Mouse (Mus musculus) limb, embryonic 13.5 days (tissue): ENCODE measurements around the gene Dcdc2a. TPM values are rescaled to one million over a fixed set of nuclear protein-coding genes. Genes with fewer than 3 reads are reported as not detected.

Source experiments
- ATAC-seq: fragments of 200-750 bp; cut with Nextera tagmentation; 2 replicates; pipeline ENCODE4 v1.8.0; 2017; ENCODE audit warnings: low read depth, moderate number of reproducible peaks, moderate TSS enrichment; ENCODE audit not compliant: low FRiP score
- H3K27ac ChIP-seq: fragments of 300-500 bp; sonication (generic); 2 replicates; pipeline ENCODE4 v1.5.1; 2015; ENCODE audit warnings: inconsistent platforms, mild to moderate bottlenecking, moderate library complexity
- H3K27me3 ChIP-seq: fragments of 300-500 bp; sonication (generic); 2 replicates; pipeline ENCODE4 v1.6.1; 2015; ENCODE audit warnings: mild to moderate bottlenecking, inconsistent platforms
- H3K36me3 ChIP-seq: fragments of 300-500 bp; sonication (generic); 2 replicates; pipeline ENCODE4 v1.6.1; 2015; ENCODE audit warnings: inconsistent platforms, mild to moderate bottlenecking, moderate library complexity
- H3K4me1 ChIP-seq: fragments of 300-500 bp; sonication (generic); 2 replicates; pipeline ENCODE4 v1.6.1; 2015; ENCODE audit warnings: inconsistent platforms
- H3K4me2 ChIP-seq: fragments of 300-500 bp; sonication (generic); replicated peaks from 2 replicates; pipeline ENCODE4 v1.6.1; 2015; ENCODE audit warnings: inconsistent platforms, mild to moderate bottlenecking, moderate library complexity
- H3K4me3 ChIP-seq: fragments of 300-500 bp; sonication (generic); 2 replicates; pipeline ENCODE4 v1.5.1; 2015; ENCODE audit warnings: moderate library complexity, mild to moderate bottlenecking, inconsistent platforms
- H3K9ac ChIP-seq: fragments of 300-500 bp; sonication (generic); 2 replicates; pipeline ENCODE4 v1.6.1; 2015; ENCODE audit warnings: mild to moderate bottlenecking, inconsistent platforms
- H3K9me3 ChIP-seq: fragments of 300-500 bp; sonication (generic); 2 replicates; pipeline ENCODE4 v1.6.1; 2016; ENCODE audit warnings: inconsistent platforms
- WGBS: fragments of 180-500 bp; shearing (Covaris S2); methylation state at CpG from one replicate; pipeline ENCODE4 v1.1.7; 2015; 5-methylcytosine and 5-hydroxymethylcytosine counted together
- polyA plus RNA-seq: library from polyadenylated mRNA; unstranded; fragments of >200 nt; fragmentation: Nextera tagmentation; extraction: Ambion mirVana; gene quantifications from 2 replicates; pipeline ENCODE4 v1.2.1, GENCODE M21; 2015

Gene Dcdc2a
- polyA plus RNA-seq, result 2.0 and 2.2 TPM in 2 replicates

- Histone ChIP-seq H3K9me3 (peaks cover 11% of the 10 kb centered on the region; the same call in 1 of the 2 replicates), H3K36me3 (no peaks in the 10 kb centered on the region), H3K27ac (no peak within 1 kb of the TSS), H3K27me3 (peaks cover 55% of the 10 kb centered on the region), H3K4me1 (peaks cover 19% of the 10 kb centered on the region), H3K4me3 (peak within 1 kb of the TSS; percentile 53), H3K9ac (peak within 1 kb of the TSS; percentile 56), H3K4me2 (peak within 1 kb of the TSS; percentile 94)
- peak; percentile 57; the same call in 1 of the 2 replicates for ATAC-seq
- 2% methylated on average over 63 of the region's 63 CpGs for WGBS
These were observed at the start of gene Dcdc2a for GRCm38 (mm10) chr13:25055873-25056667. Gene Dcdc2a (plus strand): TSS chr13:25056004.

- no peak for ATAC-seq
These were observed 48.7 kb upstream of the Dcdc2a start for GRCm38 (mm10) chr13:25007115-25007514.

DNA sequence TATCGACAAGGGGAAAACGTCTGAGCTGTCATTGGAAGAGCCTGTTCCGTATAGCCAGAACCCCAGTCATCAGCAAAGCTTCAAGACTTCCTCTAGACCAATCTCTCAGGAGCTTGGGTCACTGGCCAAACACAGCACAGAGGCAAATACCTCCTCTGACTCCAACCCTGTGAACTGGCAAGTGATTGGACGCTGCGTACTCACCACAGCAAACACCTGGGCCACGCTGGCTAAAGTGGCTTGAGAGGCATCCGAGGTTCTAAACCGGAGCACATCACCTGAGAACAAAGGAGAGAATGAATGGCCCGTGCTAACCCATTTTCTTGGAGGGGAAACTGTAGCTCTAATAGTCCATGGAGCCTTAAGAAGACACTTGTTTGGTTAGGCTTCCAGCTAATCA, 37.5 kb upstream of the Dcdc2a start:
- Histone ChIP-seq H3K4me3 (peak overlapping the region; percentile 75), H3K9me3 (no peaks in the 10 kb centered on the region), H3K27me3 (0 out of 2 replicates have a peak, but pooled peaks cover 2% of the 10 kb centered on the region), H3K27ac (no peak overlapping the region), H3K36me3 (0 out of 2 replicates have a peak, but pooled peaks cover 7% of the 10 kb centered on the region), H3K4me2 (peak overlapping the region; percentile 74), H3K4me1 (peaks cover 18% of the 10 kb centered on the region), H3K9ac (peak overlapping the region; percentile 25; the same call in 1 of the 2 replicates)
- ATAC-seq, result no peak
- WGBS, result 93% methylated on average over 9 of the region's 9 CpGs

More at GRCm38 (mm10) chr13:25007115-25007514, 48.7 kb upstream of the Dcdc2a start:
- WGBS, result 85% methylated on average over 8 of the region's 8 CpGs
- H3K27me3 ChIP-seq, result no peaks in the 10 kb centered on the region
- H3K36me3 ChIP-seq, result peaks cover 34% of the 10 kb centered on the region
- H3K4me2 ChIP-seq, result no peak overlapping the region
- H3K4me1 ChIP-seq, result no peaks in the 10 kb centered on the region
- no peak overlapping the region for H3K9ac ChIP-seq
- H3K27ac ChIP-seq, result no peak overlapping the region
- no peak overlapping the region for H3K4me3 ChIP-seq
- no peaks in the 10 kb centered on the region for H3K9me3 ChIP-seq

DNA sequence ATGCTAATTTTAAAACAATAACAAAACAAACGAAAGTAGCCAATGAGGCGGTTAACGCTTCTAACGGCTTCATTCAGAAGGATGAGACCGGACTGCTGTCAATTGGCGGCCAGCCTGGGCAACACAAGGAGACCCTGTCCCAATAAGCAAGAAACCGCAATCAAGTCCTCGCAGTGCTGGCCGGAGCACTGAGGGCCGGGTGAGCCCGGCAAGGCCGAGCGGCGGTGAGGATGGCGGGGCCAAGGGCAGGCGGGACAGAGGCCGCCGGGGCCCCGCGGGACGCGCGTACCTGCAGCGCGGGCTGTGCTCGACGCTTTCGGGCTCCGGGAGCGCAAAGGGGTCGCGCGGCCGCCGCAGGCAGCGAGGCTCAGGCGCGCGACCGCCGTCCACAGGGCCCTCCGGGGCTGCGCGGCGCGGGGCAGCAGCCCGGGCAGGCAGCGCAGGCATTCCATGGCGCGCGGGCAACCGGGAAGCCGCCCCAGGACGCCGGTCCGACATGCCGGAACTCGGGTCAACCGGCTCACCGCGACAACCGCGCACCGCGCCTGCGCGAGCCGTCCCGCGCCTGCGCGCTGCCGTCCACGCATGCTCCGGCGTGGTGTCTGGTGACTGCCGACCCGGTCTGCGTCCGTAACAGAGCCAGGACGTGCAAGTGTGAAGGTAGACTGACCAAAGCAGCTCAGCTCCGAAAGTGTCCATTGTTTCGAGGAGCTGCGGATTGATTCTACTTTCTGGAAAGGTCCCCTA, 35.8 kb upstream of the Dcdc2a start, which contains the start of gene Mrs2:
Gene Mrs2 (minus strand): TSS at position 587 of the 747 bp plus-strand sequence.
- WGBS, result under 1% methylated on average over 67 of the region's 84 CpGs
- ATAC-seq, result peak; percentile 92
- Histone ChIP-seq H3K27me3 (0 out of 2 replicates have a peak, but pooled peaks cover 2% of the 10 kb centered on the region), H3K27ac (peak within 1 kb of the TSS; percentile 67), H3K4me2 (peak within 1 kb of the TSS; percentile 74), H3K9me3 (no peaks in the 10 kb centered on the region), H3K36me3 (0 out of 2 replicates have a peak, but pooled peaks cover 7% of the 10 kb centered on the region), H3K4me3 (peak within 1 kb of the TSS; percentile 75), H3K4me1 (peaks cover 18% of the 10 kb centered on the region), H3K9ac (peak within 1 kb of the TSS; percentile 91)

DNA sequence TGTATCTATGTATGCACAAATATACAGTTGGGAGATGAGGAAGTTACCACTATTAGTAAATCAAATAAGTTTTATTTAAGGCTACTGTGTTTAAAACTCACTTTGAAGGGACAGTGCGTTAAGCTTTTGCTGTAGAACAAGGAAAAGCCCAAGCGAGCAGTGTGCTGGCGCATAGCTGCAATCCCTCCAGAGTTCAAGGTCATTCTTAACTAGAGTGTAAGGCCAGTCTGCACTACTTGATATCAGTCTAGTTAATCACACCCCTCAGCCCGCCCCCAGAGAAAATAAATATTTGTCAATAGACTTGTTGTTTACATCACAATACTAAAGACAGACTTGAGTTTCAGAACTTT, 35.3 kb upstream of the Dcdc2a start:
- peaks cover 18% of the 10 kb centered on the region for H3K4me1 ChIP-seq
- WGBS, result 61% methylated on average over 4 of the region's 4 CpGs
- H3K27me3 ChIP-seq, result 0 out of 2 replicates have a peak, but pooled peaks cover 2% of the 10 kb centered on the region
- 0 out of 2 replicates have a peak overlapping the region, but pooled peaks have one; percentile 33 for H3K27ac ChIP-seq
- ATAC-seq, result 0 out of 2 replicates have a peak, but pooled peaks have one; percentile 22
- H3K9me3 ChIP-seq, result no peaks in the 10 kb centered on the region
- H3K4me3 ChIP-seq, result peak overlapping the region; percentile 75
- peak overlapping the region; percentile 74 for H3K4me2 ChIP-seq
- peak overlapping the region; percentile 91 for H3K9ac ChIP-seq
- 0 out of 2 replicates have a peak, but pooled peaks cover 7% of the 10 kb centered on the region for H3K36me3 ChIP-seq

DNA sequence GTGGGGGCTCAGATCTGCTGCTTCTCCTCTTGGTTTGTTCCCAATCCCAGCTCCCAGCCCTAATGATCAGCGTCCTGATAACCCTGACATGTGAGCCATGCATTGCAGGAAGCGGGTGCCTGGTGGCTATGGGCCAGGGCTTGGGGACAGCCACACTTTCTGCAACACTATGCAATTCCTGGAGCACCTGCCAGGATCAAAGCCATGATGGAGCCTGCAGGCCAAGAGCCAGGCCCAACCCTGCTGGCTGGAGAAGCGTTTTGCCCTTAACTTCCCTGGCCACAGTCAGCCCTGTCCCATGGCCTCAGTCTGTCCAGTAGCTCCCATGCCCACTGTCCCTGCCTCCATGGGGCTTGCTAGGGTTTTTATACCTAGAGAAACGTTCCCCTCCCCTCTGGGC, 33.4 kb upstream of the Dcdc2a start:
- Histone ChIP-seq H3K4me3 (no peak overlapping the region), H3K4me2 (no peak overlapping the region), H3K27me3 (0 out of 2 replicates have a peak, but pooled peaks cover 2% of the 10 kb centered on the region), H3K36me3 (0 out of 2 replicates have a peak, but pooled peaks cover 2% of the 10 kb centered on the region), H3K9ac (no peak overlapping the region), H3K4me1 (peaks cover 18% of the 10 kb centered on the region), H3K27ac (no peak overlapping the region), H3K9me3 (no peaks in the 10 kb centered on the region)
- 63% methylated on average over 4 of the region's 4 CpGs for WGBS
- ATAC-seq, result no peak

DNA sequence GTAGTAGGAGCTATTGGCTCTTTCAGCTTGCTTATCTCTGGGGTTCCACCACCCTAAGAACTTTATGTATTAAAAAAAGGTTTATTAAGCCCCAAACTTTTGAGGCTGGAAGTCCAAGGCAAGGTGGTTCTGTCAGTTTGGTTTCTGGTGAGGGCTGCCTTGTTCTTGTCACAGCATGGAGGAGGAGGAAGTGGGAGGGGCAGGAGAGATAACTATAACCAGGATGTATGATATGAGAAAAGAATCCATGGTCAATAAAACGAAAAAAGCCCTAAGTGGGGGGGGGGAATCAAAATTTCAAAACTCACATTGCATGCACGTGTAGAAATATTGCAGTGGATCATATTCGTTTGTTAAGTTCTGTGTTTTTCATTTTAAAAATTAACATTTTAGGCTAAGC, 32.7 kb upstream of the Dcdc2a start:
- no peak for ATAC-seq
- 0 out of 2 replicates have a peak, but pooled peaks cover 2% of the 10 kb centered on the region for H3K36me3 ChIP-seq
- WGBS, result 63% methylated on average over 3 of the region's 3 CpGs
- no peak overlapping the region for H3K27ac ChIP-seq
- H3K9ac ChIP-seq, result no peak overlapping the region
- H3K27me3 ChIP-seq, result 0 out of 2 replicates have a peak, but pooled peaks cover 2% of the 10 kb centered on the region
- H3K4me1 ChIP-seq, result peaks cover 18% of the 10 kb centered on the region
- H3K4me2 ChIP-seq, result no peak overlapping the region
- H3K4me3 ChIP-seq, result no peak overlapping the region
- no peaks in the 10 kb centered on the region for H3K9me3 ChIP-seq

DNA sequence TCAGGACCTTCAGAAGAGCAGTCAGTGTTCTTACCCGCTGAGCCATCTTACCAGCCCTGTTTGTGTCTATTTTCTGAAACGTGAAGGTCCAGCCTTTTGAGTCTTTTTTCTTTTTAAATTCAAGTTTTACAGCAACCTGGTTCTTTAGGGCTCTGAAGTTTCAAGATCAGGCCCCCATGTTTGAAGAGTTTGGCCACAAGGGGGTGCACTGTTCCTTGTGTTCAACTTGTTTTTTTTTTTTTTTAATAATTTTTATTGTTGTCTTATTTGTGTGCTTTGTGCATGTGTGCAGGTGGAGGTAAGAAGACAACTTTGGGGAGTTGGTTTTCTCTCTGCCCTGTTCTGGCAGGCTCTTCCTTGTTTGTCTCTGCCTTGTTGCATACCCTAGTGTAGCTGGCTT, 31.1 kb upstream of the Dcdc2a start:
- H3K4me2 ChIP-seq, result no peak overlapping the region
- H3K9me3 ChIP-seq, result no peaks in the 10 kb centered on the region
- H3K36me3 ChIP-seq, result no peaks in the 10 kb centered on the region
- WGBS, result 29% methylated on average over 2 of the region's 2 CpGs
- peaks cover 4% of the 10 kb centered on the region; the same call in 1 of the 2 replicates for H3K4me1 ChIP-seq
- H3K9ac ChIP-seq, result no peak overlapping the region
- no peak overlapping the region for H3K4me3 ChIP-seq
- no peak for ATAC-seq
- no peak overlapping the region for H3K27ac ChIP-seq
- 0 out of 2 replicates have a peak, but pooled peaks cover 2% of the 10 kb centered on the region for H3K27me3 ChIP-seq

DNA sequence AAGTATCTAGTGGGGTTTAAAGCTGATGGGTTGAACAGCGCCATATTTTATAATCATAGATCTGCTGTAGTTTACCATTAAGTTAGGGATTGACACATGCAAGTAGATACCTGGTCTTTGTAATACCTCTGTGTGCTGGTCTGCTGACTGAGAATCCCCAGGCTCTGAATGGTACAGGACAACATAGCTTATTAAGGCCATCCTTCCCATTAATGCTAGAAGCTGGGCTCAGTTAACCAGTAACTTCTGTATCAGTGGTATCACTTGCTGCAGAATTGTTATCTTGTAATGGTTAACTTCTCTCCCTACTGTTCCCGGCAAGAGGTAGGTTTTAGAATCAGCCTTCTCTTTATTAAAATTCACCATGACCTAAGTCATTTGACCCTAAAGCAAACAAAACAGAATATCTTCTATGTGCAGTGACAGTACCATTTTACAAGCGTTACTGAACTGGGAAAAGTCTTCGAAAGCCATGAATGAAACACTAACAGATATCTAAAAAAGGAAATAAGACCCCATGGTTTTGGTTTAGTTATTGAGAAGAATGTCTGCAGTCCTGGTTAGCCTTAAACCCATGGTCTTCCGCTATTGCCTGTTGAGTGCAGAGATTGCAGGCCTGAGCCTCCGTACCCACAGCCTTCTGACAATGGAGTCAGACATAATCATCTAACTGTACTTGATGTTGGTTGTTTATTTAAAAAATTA, 29.2 kb upstream of the Dcdc2a start:
- no peak overlapping the region for H3K9ac ChIP-seq
- no peak overlapping the region for H3K4me3 ChIP-seq
- H3K4me2 ChIP-seq, result no peak overlapping the region
- ATAC-seq, result no peak
- no peak overlapping the region for H3K27ac ChIP-seq
- H3K27me3 ChIP-seq, result 0 out of 2 replicates have a peak, but pooled peaks cover 2% of the 10 kb centered on the region
- no peaks in the 10 kb centered on the region for H3K36me3 ChIP-seq
- WGBS, result 90% methylated on average over 6 of the region's 6 CpGs
- no peaks in the 10 kb centered on the region for H3K4me1 ChIP-seq
- no peaks in the 10 kb centered on the region for H3K9me3 ChIP-seq

- Histone ChIP-seq H3K27me3 (0 out of 2 replicates have a peak, but pooled peaks cover 2% of the 10 kb centered on the region), H3K4me2 (no peak overlapping the region), H3K4me3 (no peak overlapping the region), H3K9ac (no peak overlapping the region), H3K9me3 (no peaks in the 10 kb centered on the region), H3K27ac (no peak overlapping the region), H3K36me3 (no peaks in the 10 kb centered on the region), H3K4me1 (no peaks in the 10 kb centered on the region)
- 78% methylated on average over 3 of the region's 3 CpGs for WGBS
- ATAC-seq, result no peak
These were observed 28.7 kb upstream of the Dcdc2a start for GRCm38 (mm10) chr13:25027114-25027425.

GRCm38 (mm10) chr13:25039488-25039887, 16.3 kb upstream of the Dcdc2a start:
- no peak overlapping the region for H3K9ac ChIP-seq
- no peaks in the 10 kb centered on the region for H3K36me3 ChIP-seq
- no peaks in the 10 kb centered on the region for H3K27me3 ChIP-seq
- no peaks in the 10 kb centered on the region for H3K4me1 ChIP-seq
- H3K4me2 ChIP-seq, result no peak overlapping the region
- no peak overlapping the region for H3K27ac ChIP-seq
- H3K9me3 ChIP-seq, result no peaks in the 10 kb centered on the region
- H3K4me3 ChIP-seq, result no peak overlapping the region
- 77% methylated on average over 2 of the region's 2 CpGs for WGBS
- no peak for ATAC-seq
